Mouse (Mus musculus) heart, embryonic 11.5 days (tissue): ENCODE measurements around the gene Syf2. TPM values are rescaled to one million over a fixed set of nuclear protein-coding genes. Genes with fewer than 3 reads are reported as not detected.

Experiments
- ATAC-seq: fragments of 200-750 bp; cut with Nextera tagmentation; replicated peaks from 2 replicates; pipeline ENCODE4 v1.8.0; 2017; ENCODE audit warnings: moderate library complexity; ENCODE audit not compliant: insufficient number of reproducible peaks, low FRiP score, low TSS enrichment
- H3K27ac ChIP-seq: fragments of 300-500 bp; sonication (generic); 2 replicates; pipeline ENCODE4 v1.5.1; 2014; ENCODE audit warnings: mild to moderate bottlenecking, low read depth, low read length
- H3K27me3 ChIP-seq: fragments of 300-500 bp; sonication (generic); 2 replicates; pipeline ENCODE4 v1.6.1; 2014; ENCODE audit warnings: mild to moderate bottlenecking, low read length, mixed read lengths; ENCODE audit not compliant: control insufficient read depth, insufficient read depth
- H3K36me3 ChIP-seq: fragments of 300-500 bp; sonication (generic); 2 replicates; pipeline ENCODE4 v1.6.1; 2014; ENCODE audit warnings: mild to moderate bottlenecking, low read length, moderate library complexity, mixed read lengths; ENCODE audit not compliant: control insufficient read depth, insufficient read depth
- H3K4me1 ChIP-seq: fragments of 300-500 bp; sonication (generic); 2 replicates; pipeline ENCODE4 v1.6.1; 2014; ENCODE audit warnings: low read length; ENCODE audit not compliant: control insufficient read depth, insufficient read depth
- H3K4me2 ChIP-seq: fragments of 300-500 bp; sonication (generic); 2 replicates; pipeline ENCODE4 v1.6.1; 2014; ENCODE audit warnings: mild to moderate bottlenecking, moderate library complexity
- H3K4me3 ChIP-seq: fragments of 300-500 bp; sonication (generic); 2 replicates; pipeline ENCODE4 v1.5.1; 2014; ENCODE audit warnings: low read depth, low read length
- H3K9ac ChIP-seq: fragments of 300-500 bp; sonication (generic); 2 replicates; pipeline ENCODE4 v1.6.1; 2014; ENCODE audit warnings: mild to moderate bottlenecking, low read depth, low read length, moderate library complexity
- H3K9me3 ChIP-seq: fragments of 300-500 bp; sonication (generic); replicated peaks from 2 replicates; pipeline ENCODE4 v1.6.1; 2016; ENCODE audit warnings: low read length; ENCODE audit not compliant: control insufficient read depth
- WGBS: fragments of 180-500 bp; shearing (Covaris S2); extraction: QIAGEN DNeasy Blood & Tissue Kit; methylation state at CpG from one replicate; pipeline ENCODE4 v1.1.7; 2014; ENCODE audit not compliant: insufficient replicate concordance; 5-methylcytosine and 5-hydroxymethylcytosine counted together
- polyA plus RNA-seq: library from polyadenylated mRNA; unstranded; fragments of >200 nt; fragmentation: Nextera tagmentation; extraction: Ambion mirVana; gene quantifications from 2 replicates; pipeline ENCODE4 v1.2.1, GENCODE M21; 2014

The Syf2 gene
- polyA plus RNA-seq, 1 experiment from 2014 or later, result 59.5 TPM

DNA sequence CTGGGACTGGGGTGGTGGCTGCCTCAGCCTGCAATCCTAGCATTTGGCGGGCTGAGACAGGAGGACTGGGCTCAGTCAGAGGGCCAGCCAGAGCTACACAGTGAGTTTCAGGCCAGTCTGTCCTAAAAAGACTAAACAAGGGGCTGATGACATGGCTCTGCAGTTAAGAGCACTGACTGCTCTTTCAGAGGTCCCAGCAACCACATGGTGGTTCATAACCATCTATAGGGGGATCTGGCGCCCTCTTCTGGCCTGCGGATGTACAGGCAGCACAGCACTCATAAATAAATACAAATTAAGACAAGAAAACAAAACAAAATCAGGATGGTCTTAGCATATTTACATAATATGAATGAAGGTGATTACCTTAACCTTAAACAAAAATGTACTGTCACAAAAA, 17.3 kb upstream of the Syf2 start:
- no peak for ATAC-seq
- Histone ChIP-seq H3K4me2 (peak overlapping the region; percentile 86), H3K36me3 (peaks cover 11% of the 10 kb centered on the region; the same call in 1 of the 2 replicates), H3K27me3 (no peaks in the 10 kb centered on the region), H3K9ac (no peak overlapping the region), H3K4me1 (peaks cover 8% of the 10 kb centered on the region), H3K27ac (no peak overlapping the region), H3K9me3 (no peaks in the 10 kb centered on the region), H3K4me3 (peak overlapping the region; percentile 68)
- 27% methylated on average over 3 of the region's 3 CpGs for WGBS

DNA sequence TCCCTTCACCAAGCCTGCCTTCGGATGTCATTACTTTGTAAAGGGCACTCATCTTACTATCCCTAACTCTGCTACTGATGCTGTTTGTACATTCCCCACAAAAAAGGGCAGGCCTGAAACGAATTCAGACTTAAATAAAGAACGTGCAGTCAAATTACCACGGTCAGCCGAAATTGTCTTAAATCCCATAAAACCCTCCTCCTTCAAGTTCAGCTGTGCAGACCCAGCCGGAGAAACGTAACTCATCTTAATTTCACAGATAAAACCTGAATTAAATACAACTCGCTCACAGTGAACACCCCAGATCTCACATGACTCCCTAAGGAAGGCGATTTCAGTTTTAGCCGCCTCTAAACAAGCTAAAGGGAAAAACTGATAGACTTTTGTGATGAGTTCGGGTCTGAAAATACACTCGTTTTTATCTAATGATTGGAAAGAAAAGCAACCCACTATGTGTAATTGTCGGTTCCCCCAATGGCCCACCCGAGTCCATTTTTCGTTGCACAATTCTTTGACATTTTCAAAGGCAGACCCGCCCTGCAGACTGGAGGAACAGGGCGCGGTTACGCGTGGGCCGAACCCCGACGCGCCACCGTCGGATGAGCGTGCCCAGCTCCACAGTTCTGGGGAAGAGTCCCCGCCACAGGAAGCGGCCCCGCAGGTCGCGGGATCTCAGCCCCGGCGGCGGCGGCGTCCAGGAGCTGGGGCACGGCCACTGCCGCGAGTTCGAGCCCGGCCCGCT, 16.4 kb upstream of the Syf2 start:
- Histone ChIP-seq H3K27me3 (no peaks in the 10 kb centered on the region), H3K4me2 (peak overlapping the region; percentile 86), H3K9ac (peak overlapping the region; percentile 79), H3K36me3 (0 out of 2 replicates have a peak, but pooled peaks cover 2% of the 10 kb centered on the region), H3K9me3 (no peaks in the 10 kb centered on the region), H3K4me3 (peak overlapping the region; percentile 68), H3K4me1 (peaks cover 8% of the 10 kb centered on the region), H3K27ac (peak overlapping the region; percentile 89)
- WGBS, result 2% methylated on average over 43 of the region's 43 CpGs
- peak; percentile 66 for ATAC-seq

DNA sequence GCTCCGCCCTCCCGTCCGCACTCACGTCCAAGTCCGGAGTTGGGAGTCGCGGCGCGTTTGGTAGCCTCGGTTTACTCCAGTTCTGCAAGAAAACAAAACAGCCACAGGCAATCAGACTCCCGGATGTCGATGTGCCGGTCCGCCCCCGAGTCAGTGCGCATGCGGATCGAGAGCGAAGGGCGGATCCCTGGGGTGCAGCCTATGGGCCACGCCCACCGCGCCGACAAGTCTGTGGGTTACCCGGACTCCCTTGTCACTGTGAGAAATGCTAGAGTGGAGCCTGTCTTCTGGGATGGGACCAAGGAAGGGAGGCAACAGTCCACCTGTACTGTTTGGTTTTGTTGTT, 15.9 kb upstream of the Syf2 start, which contains the start of gene Tmem50a:
Tmem50a (minus strand) TSS at position 161 of the 346 bp plus-strand sequence.
- H3K4me2 ChIP-seq, result peak within 1 kb of the TSS; percentile 86
- peak; percentile 92 for ATAC-seq
- H3K36me3 ChIP-seq, result 0 out of 2 replicates have a peak, but pooled peaks cover 2% of the 10 kb centered on the region
- peak within 1 kb of the TSS; percentile 79 for H3K9ac ChIP-seq
- no peaks in the 10 kb centered on the region for H3K27me3 ChIP-seq
- no peaks in the 10 kb centered on the region for H3K9me3 ChIP-seq
- H3K27ac ChIP-seq, result peak within 1 kb of the TSS; percentile 89
- peaks cover 8% of the 10 kb centered on the region for H3K4me1 ChIP-seq
- peak within 1 kb of the TSS; percentile 68 for H3K4me3 ChIP-seq
- WGBS, result under 1% methylated on average over 25 of the region's 25 CpGs

DNA sequence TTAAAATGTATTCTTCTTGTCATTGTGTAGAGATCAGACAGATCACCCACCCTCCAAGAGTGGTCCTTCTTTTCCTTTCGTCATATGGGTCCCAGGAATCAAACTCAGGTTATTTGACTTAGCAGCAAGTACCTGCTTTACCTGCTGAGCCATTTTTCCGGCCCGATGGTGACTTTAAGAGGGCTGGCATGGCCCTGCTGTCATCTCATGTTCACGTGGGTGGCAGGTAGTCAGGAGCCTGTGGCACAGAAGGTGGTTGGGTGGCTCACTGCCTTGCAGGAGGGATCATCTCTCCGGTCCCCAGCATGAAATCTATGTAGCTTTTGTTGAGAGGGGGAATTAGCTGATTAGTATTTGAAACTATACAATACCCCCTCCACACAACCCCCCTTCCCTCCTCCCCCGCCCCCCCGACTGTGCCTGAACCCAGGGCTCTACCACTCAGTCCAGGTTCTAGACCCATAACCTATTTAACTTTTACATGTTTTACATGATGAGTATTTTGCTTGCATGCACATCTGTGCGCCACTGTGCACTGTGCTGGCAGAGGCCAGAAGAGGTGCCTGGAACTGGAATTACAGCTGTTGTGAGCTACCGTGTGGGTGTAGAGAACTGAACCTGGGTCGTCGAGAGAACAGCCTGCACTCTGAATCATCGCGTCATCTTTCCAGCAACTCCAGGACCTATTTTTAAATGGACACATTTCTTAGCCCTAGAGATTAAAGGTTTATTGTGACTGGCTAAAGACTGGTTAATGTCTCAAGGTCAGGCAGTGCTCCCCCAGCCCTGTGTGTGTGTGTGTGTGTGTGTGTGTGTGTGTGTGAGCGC, 15.3 kb upstream of the Syf2 start:
- H3K4me3 ChIP-seq, result peak overlapping the region; percentile 68
- H3K27me3 ChIP-seq, result no peaks in the 10 kb centered on the region
- peak overlapping the region; percentile 79; the same call in 1 of the 2 replicates for H3K9ac ChIP-seq
- H3K27ac ChIP-seq, result no peak overlapping the region
- ATAC-seq, result no peak
- H3K9me3 ChIP-seq, result no peaks in the 10 kb centered on the region
- peak overlapping the region; percentile 86 for H3K4me2 ChIP-seq
- H3K36me3 ChIP-seq, result 0 out of 2 replicates have a peak, but pooled peaks cover 2% of the 10 kb centered on the region
- peaks cover 8% of the 10 kb centered on the region for H3K4me1 ChIP-seq
- WGBS, result 53% methylated on average over 14 of the region's 14 CpGs

DNA sequence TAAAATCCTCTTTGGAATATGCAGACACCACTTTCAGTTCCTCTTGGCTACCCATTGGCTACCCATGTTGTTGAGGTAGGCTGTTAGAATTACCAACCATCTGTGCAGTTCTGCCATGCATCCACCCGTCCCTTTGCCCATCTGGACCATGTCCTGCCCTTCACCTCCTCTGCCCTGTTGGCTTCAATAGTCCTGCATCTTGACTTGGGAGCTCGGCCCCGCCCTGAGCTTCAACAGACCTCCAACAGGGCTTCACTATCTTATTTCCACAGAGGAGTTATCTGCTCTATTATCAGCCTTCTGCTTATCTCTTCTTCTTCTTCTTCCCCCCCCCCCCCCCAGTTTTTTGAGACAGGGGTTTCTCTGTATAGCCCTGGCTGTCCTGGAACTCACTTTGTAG, 13.5 kb upstream of the Syf2 start:
- Histone ChIP-seq H3K4me2 (no peak overlapping the region), H3K36me3 (0 out of 2 replicates have a peak, but pooled peaks cover 1% of the 10 kb centered on the region)
- WGBS, result 57% methylated on average over 3 of the region's 3 CpGs

DNA sequence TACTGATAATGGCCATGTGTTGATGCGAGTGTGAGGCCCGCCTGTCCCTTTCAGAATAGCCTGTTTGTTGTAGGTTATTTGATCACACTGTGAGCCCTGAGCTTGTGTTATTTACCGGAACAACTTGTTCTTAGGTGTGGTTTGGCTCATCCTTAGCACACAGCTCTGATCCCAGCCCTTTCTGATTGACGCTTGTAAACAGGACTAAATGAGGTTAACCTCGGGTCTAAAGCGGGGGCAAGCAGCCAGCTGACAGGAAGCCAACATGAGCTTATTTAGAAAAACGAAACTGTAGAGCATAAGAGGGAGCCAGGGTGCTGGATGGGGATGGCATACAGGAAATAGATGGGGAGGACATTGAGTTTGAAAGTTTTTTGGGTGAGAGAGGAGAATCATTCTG, 12.3 kb upstream of the Syf2 start:
- Histone ChIP-seq H3K9me3 (no peaks in the 10 kb centered on the region), H3K9ac (no peak overlapping the region), H3K27ac (no peak overlapping the region), H3K4me2 (no peak overlapping the region), H3K36me3 (no peaks in the 10 kb centered on the region), H3K4me3 (no peak overlapping the region), H3K4me1 (peaks cover 8% of the 10 kb centered on the region), H3K27me3 (no peaks in the 10 kb centered on the region)
- 52% methylated on average over 7 of the region's 7 CpGs for WGBS
- ATAC-seq, result no peak

More for the DNA sequence above, 13.5 kb upstream of the Syf2 start:
- Histone ChIP-seq H3K4me3 (no peak overlapping the region), H3K9ac (no peak overlapping the region), H3K27ac (no peak overlapping the region), H3K27me3 (no peaks in the 10 kb centered on the region), H3K9me3 (no peaks in the 10 kb centered on the region), H3K4me1 (peaks cover 8% of the 10 kb centered on the region)
- ATAC-seq, result no peak

DNA sequence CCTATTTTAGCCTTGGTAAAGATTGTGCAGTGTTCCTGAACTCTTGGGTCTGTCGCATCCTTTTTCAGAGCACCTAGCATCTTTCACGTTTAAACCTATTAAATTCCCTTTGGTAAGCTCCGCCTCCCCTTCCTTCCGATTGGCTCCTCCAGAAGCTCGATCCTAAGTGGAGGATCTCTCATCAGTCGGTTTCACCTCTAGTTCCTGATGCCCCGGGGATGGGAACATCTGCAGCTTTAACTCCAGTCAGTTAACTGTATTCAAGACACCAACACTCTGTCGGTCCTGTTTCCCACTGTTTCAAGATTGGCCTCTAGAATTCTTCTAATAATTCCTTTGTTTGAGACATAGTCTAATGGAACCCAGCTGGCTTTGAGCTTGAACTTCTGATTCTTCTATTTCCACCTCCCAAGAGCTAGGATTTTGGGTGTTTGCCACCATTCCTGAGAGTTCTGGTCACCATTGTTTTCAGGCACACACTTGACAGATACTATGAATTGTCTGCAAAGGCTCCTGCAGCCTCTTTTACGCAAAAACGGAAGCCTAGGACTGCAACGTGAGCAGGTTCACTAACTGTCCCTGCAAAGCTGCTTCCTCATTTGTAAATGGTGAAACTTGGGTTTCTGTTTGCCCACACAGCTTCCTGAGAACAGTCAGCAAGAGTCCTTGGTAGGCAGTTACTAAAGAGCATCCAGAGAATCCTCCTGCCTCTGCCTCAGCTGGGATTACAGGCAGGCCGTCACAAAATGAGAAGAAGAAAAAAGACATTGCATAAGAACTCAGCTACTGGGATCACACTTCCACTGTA, 10.8 kb upstream of the Syf2 start:
- no peak for ATAC-seq
- H3K4me3 ChIP-seq, result no peak overlapping the region
- H3K4me1 ChIP-seq, result peaks cover 6% of the 10 kb centered on the region
- no peak overlapping the region for H3K4me2 ChIP-seq
- no peak overlapping the region for H3K27ac ChIP-seq
- no peaks in the 10 kb centered on the region for H3K9me3 ChIP-seq
- H3K9ac ChIP-seq, result no peak overlapping the region
- no peaks in the 10 kb centered on the region for H3K27me3 ChIP-seq
- H3K36me3 ChIP-seq, result no peaks in the 10 kb centered on the region
- WGBS, result 38% methylated on average over 12 of the region's 12 CpGs

DNA sequence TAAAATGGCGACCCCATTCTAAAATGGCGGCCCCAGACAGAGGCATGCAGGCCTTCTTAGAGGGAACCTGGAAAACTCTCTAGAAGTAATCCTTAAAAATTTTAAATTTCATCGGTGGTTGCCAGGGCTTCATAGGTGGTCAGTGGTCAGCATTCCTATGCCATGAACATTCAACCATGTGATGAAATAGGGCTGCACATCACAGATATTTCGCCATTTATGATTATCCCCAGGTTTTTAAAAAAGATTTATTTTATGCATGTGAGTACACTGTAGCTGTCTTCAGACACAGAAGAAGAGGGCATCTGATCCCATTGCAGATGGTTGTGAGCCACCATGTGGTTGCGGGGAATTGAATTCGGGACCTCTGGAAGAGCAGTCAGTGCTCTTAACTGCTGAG, 10.1 kb upstream of the Syf2 start:
- Histone ChIP-seq H3K9ac (no peak overlapping the region), H3K27me3 (no peaks in the 10 kb centered on the region), H3K4me1 (peaks cover 6% of the 10 kb centered on the region), H3K4me2 (no peak overlapping the region), H3K36me3 (peaks cover 5% of the 10 kb centered on the region; the same call in 1 of the 2 replicates), H3K4me3 (no peak overlapping the region), H3K9me3 (no peaks in the 10 kb centered on the region), H3K27ac (no peak overlapping the region)
- ATAC-seq, result no peak
- 91% methylated on average over 6 of the region's 6 CpGs for WGBS
